Mouse (Mus musculus) cerebellum, postnatal 10 days (tissue): ENCODE results near the gene Pi4k2a.
A peak's percentile ranks its signal among the peaks of the same experiment; 100 is the strongest.
"Not testable (repeated sequence)": the region's sequence is repeated elsewhere in the genome, so short reads cannot be mapped to it uniquely, and the experiment has no call there.

ENCODE experiments used
- DNase-seq, 2 experiments: peaks; one replicate each; pipeline ENCODE4 v3.0.0; 2021; ENCODE audit warnings: mixed read lengths in 2 of 2

The Pi4k2a gene

DNA sequence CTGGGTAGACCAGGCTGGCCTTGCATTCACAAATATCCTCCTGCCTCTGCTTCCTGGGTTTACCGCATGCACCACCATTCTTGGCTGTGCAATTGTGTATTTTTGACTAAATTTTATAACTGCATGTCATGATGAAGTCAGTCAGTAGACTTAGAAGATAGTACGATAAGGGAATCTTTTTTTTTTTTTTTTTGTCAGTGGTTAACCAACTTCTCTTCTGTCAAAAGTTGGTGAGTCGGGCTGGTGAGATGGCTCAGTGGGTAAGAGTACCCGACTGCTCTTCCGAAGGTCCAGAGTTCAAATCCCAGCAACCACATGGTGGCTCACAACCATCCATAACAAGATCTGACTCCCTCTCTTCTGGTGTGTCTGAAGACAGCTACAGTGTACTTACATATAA, 8.7 kb upstream of the Pi4k2a start:
- DNase-seq, result not testable (repeated sequence)

DNA sequence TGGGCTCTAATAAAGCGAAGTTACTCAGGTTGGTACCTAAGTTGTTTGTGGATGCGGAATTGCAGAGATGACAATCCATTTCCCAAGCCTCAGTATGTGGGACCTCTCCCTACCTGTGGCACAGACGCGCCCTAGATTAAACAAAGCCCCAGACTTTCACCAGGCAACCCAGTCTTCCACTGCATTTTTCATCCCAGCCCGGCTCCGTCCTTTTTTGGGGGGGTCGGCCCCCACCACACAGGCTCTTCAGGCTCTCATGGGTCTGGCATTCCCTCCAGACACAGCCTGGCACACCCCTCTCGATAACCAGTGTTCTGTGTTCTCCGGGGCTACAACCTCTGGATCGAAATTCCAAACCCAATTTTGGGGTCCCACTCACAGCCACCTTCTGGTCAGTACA, 4.6 kb upstream of the Pi4k2a start:
- DNase-seq, result no peak

DNA sequence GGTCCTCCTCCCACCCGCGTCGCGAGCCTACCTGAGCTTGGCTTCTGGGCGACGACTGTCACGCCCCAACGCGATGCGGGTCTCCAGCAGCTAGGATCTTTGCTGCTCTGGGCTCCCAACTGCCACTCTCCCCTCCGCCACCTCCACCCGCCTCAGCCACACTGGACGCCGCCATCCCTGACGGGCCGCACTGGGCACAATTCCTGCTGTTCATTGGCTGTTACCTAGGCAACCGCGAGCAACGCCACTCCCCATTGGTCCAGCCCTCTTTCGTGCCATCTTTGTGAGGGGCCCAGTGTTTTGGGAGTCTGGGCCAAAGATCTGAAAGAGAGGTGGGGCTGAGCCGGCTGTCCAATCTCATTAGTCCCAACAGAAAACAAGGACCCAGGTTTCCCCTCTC, 4.1 kb upstream of the Pi4k2a start, which contains the start of gene Morn4:
Gene Morn4 (minus strand): TSS at position 192 of the 400 bp plus-strand sequence.
- DNase-seq, result peak; percentile 97 to 98

DNA sequence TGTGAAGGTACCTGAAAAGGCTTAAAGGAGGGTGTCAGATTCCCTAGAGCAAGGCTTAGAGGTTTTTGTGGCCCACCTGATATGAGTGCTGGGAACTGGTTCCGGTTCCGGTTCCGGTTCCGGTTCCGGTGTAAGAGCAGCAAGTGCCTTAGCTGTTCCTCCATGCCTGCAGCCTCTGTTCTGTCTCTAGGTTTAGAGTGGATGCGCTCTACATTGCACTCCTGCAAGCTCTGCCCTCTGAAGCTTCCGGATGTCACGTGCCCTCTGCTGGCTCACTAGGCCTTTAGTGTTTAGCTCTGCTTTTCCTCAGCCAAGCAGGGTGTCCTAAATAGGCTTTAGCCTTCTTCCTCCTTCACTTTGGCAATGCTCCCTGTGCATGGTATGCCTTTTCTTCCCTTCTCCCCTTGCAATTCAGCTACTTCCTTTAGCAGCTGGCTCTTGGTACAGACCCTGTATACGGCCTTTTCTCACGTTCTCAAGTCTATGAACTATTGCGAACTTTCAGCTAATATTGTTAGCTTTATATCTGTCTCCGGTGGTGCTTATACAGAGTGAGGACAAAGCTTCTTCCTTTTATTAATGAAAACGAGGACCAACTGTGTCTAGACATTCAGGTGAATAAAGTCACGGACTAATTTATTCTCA, 1.0 kb upstream of the Pi4k2a start:
- DNase-seq, result peak; percentile 64 to 69

DNA sequence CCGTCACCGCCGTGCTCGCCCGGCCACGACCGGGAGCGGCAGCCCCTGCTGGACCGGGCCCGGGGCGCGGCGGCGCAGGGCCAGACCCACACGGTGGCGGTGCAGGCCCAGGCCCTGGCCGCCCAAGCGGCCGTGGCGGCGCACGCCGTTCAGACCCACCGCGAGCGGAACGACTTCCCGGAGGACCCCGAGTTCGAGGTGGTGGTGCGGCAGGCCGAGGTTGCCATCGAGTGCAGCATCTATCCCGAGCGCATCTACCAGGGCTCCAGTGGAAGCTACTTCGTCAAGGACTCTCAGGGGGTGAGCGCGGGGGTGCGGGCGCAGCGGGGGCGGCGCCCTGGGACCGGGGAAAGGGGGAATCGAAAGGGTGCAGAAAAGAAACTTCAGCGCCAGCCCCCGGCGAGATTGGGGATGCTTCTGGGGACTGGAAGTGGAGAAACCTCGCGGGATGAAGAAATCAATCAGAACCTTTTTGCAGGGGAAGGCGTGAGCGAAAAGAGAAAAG, 419 bp downstream of the Pi4k2a start:
- no peak for DNase-seq

DNA sequence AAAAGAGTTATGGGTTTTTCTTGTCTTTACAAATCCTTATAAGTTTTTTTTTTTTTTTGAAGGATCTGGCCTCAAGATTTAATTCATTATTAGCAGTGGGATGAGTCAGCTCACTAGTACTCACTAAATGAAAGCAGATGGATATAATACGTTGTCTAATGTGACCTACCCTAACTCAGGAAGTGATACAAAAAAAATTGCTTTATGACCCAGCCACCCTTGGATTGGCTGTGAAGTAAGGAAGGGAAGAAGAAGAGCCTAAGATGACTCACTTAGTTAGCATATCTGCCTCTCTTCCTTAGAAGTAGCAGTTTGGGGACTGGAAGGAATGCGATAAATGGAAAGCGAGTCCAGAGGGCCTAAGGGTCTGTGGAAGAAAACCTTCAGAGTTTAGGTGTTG, 9.1 kb downstream of the Pi4k2a start:
- DNase-seq, result no peak

DNA sequence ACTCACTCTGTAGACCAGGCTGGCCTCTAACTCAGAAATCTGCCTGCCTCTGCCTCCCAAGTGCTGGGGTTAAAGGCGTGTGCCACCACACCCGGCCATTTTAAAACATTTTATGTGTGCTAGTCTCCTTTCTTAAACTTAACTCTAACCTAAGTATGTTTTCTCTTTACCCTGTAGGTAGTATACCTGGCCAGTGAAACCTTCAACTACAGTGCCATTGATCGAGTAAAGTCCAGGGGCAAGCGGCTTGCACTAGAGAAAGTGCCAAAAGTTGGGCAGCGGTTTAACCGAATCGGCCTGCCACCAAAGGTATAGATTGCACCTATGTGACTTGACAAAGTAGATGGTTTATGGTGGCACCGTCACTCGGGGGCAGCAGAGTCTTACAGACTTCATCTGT, 14.4 kb downstream of the Pi4k2a start:
- no peak for DNase-seq

DNA sequence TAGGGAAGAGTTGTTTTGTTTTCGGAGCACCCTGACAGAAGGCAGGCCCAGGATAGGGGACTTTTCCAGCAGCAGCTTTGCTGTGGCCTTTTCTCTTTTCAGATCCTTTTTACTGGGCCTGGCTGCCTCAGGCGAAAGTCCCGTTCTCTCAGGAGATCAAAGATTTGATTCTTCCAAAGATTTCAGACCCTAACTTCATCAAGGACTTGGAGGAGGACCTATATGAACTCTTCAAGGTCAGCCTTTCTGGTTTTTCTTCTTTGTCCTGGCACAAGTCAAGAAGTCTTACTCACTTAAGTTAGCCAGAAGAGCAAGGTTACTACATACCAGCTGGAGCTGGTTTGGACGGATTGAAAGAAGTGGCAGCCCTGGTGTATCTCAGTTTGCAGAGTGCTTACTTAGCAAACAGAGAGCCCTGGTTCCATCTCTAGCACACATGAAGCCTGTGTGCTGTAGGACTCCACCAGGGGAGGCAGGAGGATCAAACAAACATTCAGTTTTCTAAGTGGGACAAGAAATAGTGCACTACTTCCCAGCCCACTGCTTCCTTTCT, 25.6 kb downstream of the Pi4k2a start:
- no peak for DNase-seq

DNA sequence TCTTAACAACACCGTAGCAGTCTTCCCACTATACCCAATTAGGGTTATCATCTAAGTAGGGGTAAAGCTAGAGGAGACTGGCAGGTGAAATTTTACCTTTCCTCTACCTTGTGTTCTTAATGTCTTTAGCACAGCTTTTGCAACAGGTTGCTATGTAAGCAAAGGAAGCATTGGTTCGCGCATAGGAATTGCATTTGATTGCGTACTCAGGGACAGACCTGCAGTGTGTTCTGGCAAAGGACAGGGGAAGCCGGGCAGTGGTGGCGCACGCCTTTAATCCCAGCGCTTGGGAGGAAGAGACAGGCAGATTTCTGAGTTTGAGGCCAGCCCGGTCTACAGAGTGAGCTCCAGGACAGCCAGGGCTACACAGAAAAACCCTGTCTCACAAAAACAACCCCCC, 27.9 kb downstream of the Pi4k2a start:
- no peak for DNase-seq

DNA sequence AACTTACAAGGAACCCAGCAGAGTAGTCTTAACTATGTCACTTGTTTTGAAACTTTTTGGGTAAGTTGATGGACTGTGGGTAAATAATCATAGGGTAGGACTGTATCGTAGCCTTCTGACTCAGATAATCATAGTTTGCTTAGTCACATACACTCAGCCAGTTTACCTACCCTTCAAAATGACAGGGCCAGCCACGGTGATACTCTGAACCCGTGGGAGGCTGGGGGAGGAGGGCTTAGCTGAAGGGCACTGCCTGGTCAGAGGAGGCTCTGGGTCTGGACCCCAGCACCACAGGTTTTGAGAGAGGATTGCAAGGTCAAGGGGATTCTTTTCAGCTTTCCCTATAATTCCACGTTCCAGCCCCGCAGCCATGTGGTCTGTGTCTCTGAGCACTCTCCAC, 28.3 kb downstream of the Pi4k2a start:
- DNase-seq, result no peak

DNA sequence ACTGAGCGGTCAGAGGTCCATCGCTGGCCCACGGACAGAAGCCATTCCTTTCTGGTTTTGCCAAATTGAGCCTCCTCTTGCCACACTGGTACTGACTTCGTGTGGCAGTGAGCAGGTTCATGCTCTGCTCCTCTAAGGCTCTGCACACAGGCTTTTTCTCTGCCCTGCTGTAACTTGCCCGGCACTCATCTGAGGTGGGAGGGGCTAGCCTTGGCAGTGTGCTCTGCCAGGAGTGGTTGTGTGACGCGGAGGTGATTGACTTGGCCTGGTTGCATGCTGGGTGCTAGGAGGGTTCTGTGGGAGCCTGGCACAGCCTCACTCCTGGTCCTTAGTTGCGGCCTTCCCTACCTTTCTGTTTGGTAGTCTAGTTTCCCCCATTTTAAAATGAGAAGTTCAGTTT, 30.2 kb downstream of the Pi4k2a start:
- no peak for DNase-seq

DNA sequence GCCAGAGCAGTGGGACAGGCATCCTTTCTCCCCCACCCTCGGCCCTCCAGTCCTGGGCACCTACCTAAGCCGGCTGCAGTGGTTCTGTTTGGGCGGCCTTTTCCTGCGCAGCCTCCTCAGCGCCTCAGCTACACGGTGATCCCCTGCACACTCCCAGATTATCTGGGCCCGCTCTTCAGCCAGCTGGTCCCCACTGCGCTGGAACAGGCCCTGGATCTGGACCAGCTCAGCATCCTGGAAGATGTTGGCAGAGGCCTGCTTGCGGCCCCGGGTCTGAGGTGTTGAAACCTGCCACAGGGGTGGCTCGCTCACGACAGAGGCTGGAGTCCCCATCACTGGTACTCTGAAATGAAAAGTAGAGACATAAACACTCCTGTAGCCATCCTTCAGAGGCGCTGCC, 34.4 kb downstream of the Pi4k2a start:
- DNase-seq, result peak; percentile 75 to 81

DNA sequence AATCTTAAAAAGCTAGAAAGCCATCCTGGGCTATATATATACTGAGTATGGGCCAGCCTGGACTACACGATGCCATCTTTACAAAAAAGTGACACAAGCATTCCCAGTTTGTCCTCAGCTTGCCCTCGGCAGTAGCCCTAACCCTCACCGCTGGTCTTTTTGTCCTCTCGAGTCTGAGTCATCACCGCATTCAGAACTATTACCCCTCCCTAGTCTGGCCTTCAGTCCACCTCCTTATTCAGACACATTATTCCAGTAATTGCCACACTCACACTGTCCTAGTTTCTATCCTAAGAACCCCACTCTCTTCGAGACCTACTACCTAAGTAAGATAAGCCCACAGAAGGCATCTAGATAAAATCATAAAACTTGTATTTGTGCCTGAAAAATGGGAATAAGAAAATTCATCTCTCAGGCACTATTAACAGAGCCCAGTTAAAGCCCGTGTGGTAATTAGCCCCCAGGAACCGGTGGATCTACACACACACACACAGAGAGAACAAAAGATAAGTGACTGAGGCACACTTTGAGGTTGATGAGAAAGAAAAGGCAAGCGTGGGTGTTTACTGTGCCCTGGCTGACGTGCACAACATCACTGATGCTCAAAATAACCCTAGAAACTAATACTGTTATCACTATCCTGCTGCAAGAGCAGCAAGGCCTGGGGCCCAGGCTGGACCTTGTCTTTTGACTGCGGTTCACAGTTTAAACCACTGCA, 35.4 kb downstream of the Pi4k2a start:
- DNase-seq, result no peak

DNA sequence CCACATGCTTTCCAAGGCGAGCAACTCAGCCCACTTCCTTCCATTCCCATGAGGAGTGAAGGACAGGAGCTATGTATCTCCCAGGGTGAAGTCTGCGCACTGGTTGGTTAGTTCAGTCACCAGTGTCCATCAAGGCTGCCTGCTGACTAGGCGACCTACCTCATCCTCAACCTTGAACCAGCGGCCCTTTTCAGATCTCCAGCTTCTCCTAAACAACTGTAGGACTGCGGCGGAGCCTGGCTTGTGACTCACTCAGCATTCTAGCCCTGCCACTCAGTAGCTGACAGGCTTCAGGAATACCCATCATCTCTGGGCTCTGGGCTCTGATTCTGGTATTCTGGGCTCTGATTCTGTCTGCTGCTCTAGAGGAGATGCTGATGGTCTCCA, 35.9 kb downstream of the Pi4k2a start:
- DNase-seq, result no peak

DNA sequence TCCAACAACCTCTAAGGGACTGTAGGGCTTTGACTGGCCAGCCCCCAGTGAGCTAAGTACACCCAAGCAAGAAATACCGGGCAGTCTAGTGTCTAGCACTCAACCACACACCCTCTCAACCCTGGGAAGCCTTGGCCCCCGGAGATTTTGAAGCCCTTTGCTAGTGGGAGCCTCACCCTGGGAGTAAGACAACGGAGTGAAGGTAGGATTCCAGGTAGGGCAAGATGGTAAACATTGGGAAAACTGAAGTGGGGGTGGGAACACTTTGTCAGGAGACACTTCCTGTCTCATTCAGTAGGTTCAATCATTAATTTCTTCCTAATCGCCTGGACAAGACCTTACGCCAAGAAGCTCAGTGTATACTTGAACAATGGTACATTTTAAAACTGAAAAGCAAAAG, 36.8 kb downstream of the Pi4k2a start:
- no peak for DNase-seq

DNA sequence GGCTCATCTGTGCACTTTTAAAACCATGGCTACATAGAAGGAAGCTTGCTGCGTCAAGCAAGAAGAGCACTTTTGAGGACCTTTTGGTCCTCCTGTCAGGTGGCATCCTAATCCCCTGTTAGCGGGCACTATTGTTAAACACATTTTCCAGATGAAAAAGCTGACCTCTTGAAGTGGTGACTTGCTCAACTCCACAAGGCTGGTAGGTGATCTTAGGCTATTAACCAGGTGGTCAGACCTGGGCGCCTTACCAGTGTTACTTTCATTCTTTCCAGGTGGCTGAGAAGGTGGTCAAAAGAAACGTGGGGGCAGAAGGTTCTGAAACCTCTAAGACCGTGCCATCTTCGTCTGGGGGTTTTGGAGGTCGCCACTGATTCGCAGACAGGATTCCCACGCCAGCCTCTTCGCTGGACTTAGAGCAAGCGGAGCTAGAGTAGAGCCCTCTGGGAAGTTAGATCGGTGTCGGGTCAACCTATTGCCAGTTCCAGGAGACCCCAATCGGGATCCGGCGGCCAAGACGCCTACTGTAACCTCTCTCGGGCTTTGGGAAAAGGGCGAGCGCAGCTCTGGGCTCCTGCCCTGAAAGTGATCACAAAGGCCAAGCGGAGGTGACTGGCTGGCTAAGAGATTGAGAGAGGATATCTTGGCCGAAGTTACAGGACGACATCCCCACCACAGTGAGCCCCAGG, 37.9 kb downstream of the Pi4k2a start:
- DNase-seq, result no peak

DNA sequence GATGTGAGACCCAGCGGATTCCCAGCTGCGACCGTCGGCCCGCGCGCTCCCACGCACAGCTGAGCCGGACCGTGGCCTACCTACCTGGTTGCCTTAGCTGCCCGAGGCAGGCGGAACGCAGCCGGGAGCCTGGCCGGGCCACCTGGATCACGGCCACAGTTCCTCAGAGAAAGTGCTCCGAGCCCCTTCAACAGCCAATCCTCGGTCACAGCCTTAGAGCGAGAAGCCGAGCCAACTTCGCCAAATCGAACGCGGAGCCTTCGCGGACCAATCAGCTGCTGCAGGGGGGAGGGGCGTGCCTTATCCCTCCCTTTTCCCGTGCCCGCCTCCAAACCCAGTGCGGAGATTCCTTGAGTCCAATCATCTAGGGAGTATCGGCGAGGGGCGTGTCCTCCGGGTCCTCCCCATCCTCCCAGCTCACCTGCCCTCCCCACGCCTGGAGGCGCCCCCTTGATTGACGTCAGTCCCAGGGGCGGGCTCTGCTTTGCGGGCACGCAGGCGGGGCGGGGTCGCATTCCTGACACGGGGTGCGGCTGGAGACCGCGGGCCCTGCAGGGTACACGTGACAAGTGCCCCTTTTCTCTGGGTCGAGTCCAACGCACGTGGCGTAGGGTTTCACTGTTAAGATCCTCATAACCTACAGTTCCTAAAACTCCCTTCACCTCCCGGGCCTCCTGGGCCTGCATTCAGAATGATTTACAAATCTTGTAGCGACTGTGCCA, 38.7 kb downstream of the Pi4k2a start, which contains the start of gene Avpi1:
Gene Avpi1 (minus strand): TSS at position 273 of the 722 bp plus-strand sequence.
- DNase-seq, result peak; percentile 99

DNA sequence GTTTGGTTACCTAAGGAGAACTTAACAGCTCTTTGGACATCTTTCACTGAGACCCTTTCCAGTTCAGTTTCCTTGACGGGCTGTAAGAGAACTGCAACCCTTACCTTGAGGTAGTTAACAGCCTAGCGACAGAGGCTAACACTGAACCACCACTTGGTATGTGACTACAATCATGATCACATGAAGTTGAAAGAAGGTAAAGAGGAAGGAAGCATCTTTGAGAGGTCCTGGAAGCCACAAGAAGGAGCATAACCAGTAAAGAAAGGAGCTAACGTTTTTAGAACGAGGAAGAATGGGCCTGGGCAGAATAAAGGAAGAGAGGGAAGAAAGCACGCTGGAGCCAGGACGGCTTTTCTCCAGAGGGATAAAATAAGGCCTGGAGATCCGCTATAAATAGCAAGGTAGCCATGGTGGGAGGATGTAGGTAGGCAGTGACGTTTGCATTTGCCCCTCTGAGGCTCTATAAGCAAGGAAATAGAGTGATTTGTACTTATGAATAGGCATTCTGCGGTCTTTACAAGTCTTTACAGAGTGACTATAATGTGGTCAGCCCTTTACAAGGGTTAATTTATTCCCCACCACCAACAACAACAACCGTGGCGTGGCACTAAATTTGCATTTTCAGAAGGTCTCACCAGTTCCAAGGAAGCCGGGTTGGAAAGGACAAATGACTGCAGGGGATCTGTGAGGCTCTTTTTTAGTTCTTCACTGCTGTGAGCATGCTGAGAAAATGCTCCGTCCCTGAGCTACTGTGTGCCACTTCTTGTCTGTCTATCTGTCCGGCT, 39.4 kb downstream of the Pi4k2a start:
- no peak for DNase-seq

DNA sequence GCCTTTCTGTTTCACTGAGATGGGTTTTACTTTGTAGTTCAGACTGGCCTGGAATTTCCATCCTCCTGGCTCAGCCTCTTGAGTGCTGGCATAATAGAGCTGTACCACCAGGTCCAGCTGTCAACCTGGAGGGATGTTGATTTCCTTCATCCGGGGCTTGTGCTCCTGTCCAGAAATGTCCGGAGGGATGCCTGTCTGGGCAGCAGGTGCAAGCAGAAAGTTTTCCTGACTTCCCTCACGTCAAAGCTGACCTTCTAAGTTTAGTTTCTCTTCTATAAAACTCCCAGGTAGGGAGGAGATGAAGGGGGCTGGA, 40.0 kb downstream of the Pi4k2a start:
- no peak for DNase-seq

DNA sequence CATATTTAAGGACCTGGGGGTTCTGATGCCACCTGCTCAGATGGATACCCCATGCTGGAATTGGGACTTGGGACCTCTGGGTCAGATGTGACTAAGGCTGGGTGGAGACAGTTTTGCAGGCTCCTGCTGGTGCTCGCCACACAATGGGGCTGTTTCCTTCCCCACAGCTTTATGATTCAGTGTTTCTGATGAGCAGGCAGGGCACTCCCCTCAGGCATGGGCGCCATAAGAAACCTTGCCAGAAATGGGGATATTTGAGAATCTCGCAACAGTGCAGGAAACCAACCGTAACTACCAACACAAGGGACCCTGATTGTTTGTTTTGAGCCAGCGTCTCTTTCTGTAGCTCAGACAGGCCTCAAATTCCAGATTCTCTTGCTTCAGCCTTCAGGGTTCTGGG, 40.8 kb downstream of the Pi4k2a start:
- DNase-seq, result no peak

DNA sequence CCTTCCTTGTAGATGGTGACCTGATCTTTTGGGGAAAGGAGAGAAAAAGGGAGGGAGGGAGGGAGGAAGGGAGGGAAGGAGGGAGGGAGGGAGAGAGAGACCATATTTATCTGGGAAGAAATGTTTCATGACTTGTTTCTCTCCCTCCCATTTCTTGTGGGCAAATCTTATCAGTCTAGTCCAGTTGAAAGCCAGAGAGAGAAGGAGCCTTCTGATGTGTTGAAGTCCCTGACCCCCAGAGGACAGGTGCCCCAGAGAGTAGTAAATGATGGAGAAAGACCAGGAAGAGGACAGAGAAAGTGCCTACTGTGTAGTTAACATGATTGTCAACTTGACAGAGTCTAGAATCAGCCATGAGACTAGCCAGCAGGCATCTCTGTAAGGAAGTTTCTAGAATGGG, 44.8 kb downstream of the Pi4k2a start:
- no peak for DNase-seq

DNA sequence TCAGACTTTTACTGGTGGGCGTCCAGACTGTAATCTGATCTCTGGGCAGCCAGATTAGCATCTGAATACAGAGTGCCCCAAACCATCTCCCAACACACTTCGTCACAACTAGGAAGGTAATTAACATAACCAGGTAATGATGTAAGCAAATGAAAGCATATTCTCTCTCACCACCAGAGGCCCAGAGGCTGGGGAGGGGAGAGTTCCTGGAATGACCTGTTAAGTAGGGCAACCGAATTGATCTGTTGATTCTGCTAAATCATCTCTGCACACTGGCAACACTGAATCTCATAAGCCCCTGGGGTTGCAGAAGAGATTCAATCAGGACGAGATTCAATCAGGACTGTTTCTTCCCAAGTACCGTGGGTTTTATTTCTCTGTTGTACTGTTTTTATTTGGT, 45.9 kb downstream of the Pi4k2a start:
- no peak for DNase-seq
